Mouse (Mus musculus) stomach, postnatal 0 days (tissue): ENCODE results near the gene Pde10a.

Experiments used
- CTCF ChIP-seq: IDR thresholded peaks from 2 replicates; pipeline ENCODE4 v1.5.1; 2016; ENCODE audit warnings: antibody characterized with exemption, low read depth, mild to moderate bottlenecking, moderate library complexity
- EP300 ChIP-seq: optimal IDR thresholded peaks from 2 replicates; pipeline ENCODE3; 2016; ENCODE audit warnings: antibody characterized with exemption

GRCm38 (mm10) chr17:8482876-8483275 lies 42.3 kb upstream of the Pde10a start:
- TF ChIP-seq CTCF = no peak
- no peak for TF ChIP-seq EP300
